Mouse (Mus musculus) MEL (cell line): ENCODE results near the gene Krtap26-1. TPM values are rescaled to one million over a fixed set of nuclear protein-coding genes. Genes with fewer than 3 reads are reported as not detected.

Experiments
- DNase-seq: peaks from one replicate; pipeline ENCODE4 v3.0.0; 2011; ENCODE audit warnings: low read depth, low spot score
- H3K27ac ChIP-seq: 2 replicates; pipeline ENCODE4 v1.5.1; 2012; ENCODE audit warnings: low read depth, mild to moderate bottlenecking, control low read depth, low read length, moderate library complexity; ENCODE audit not compliant: control insufficient read depth
- H3K27me3 ChIP-seq, 2 experiments: fragments of 150-350 bp in 1 of 2; sonication (generic) in 1 of 2; 2 replicates each; pipeline ENCODE4 v1.6.1; 2012; ENCODE audit warnings: low read length in 2 of 2, mild to moderate bottlenecking in 2 of 2, improper control_type of control experiment in 1 of 2, moderate library complexity in 1 of 2; ENCODE audit not compliant: insufficient read depth in 2 of 2, control insufficient read depth in 1 of 2
- H3K36me3 ChIP-seq, 2 experiments: 2 replicates each; pipeline ENCODE4 v1.6.1; 2012 to 2014; ENCODE audit warnings: low read length in 2 of 2, improper control_type of control experiment in 1 of 2, inconsistent platforms in 1 of 2, mild to moderate bottlenecking in 1 of 2; ENCODE audit not compliant: insufficient read depth in 2 of 2, control insufficient read depth in 1 of 2
- H3K4me1 ChIP-seq, 2 experiments: fragments of 150-350 bp in 1 of 2; sonication (generic) in 1 of 2; 2 replicates each; pipeline ENCODE4 v1.6.1; 2012; ENCODE audit warnings: low read length in 2 of 2, improper control_type of control experiment in 1 of 2, mild to moderate bottlenecking in 1 of 2; ENCODE audit not compliant: insufficient read depth in 2 of 2, control insufficient read depth in 1 of 2
- H3K4me3 ChIP-seq, 2 experiments: fragments of 150-350 bp in 1 of 2; sonication (generic) in 1 of 2; 2 replicates each; pipeline ENCODE4 v1.5.1; 2012; ENCODE audit warnings: low read depth in 2 of 2, low read length in 2 of 2, mild to moderate bottlenecking in 2 of 2, moderate library complexity in 2 of 2, control low read depth in 1 of 2, improper control_type of control experiment in 1 of 2; ENCODE audit not compliant: control insufficient read depth in 1 of 2, insufficient read depth in 1 of 2
- H3K79me2 ChIP-seq: 2 replicates; pipeline ENCODE4 v1.6.1; 2012; ENCODE audit warnings: mild to moderate bottlenecking, low read length, moderate library complexity; ENCODE audit not compliant: control insufficient read depth, poor library complexity, insufficient read depth
- H3K9ac ChIP-seq: 2 replicates; pipeline ENCODE4 v1.6.1; 2012; ENCODE audit warnings: low read depth, mild to moderate bottlenecking, control low read depth, low read length, moderate library complexity; ENCODE audit not compliant: control insufficient read depth, poor library complexity, severe bottlenecking
- H3K9me3 ChIP-seq: fragments of 150-350 bp; sonication (generic); replicated peaks from 2 replicates; pipeline ENCODE4 v1.6.1; 2012; ENCODE audit warnings: mild to moderate bottlenecking, low read length, improper control_type of control experiment, moderate library complexity; ENCODE audit not compliant: insufficient read depth
- BHLHE40 ChIP-seq: IDR thresholded peaks from 2 replicates; pipeline ENCODE4 v1.6.1; 2012; ENCODE audit warnings: low read depth, mild to moderate bottlenecking, inconsistent platforms, low read length, improper control_type of control experiment, borderline replicate concordance
- CHD2 ChIP-seq: IDR thresholded peaks from 2 replicates; pipeline ENCODE4 v1.6.1; 2011; ENCODE audit warnings: low read length, improper control_type of control experiment
- CTCF ChIP-seq, 3 experiments: IDR thresholded peaks in 2 of 3; conservative IDR thresholded peaks in 1 of 3; 2 replicates each; pipeline ENCODE4 v1.5.1; 2011 to 2012; ENCODE audit warnings: low read length in 3 of 3, low read depth in 2 of 3, mild to moderate bottlenecking in 2 of 3, improper control_type of control experiment in 1 of 3, inconsistent platforms in 1 of 3, mixed read lengths in 1 of 3, moderate library complexity in 1 of 3; ENCODE audit not compliant: control insufficient read depth in 1 of 3, insufficient read depth in 1 of 3, poor library complexity in 1 of 3, severe bottlenecking in 1 of 3
- EP300 ChIP-seq, 2 experiments: IDR thresholded peaks; 2 replicates each; pipeline ENCODE4 v1.6.1; 2011; ENCODE audit warnings: improper control_type of control experiment in 2 of 2, low read length in 2 of 2, low read depth in 1 of 2, mild to moderate bottlenecking in 1 of 2
- GATA1 ChIP-seq: IDR thresholded peaks from 2 replicates; pipeline ENCODE4 v1.6.1; 2011; ENCODE audit warnings: low read depth, low read length, improper control_type of control experiment
- HCFC1 ChIP-seq: IDR thresholded peaks from 2 replicates; pipeline ENCODE4 v1.6.1; 2012; ENCODE audit warnings: low read depth, mild to moderate bottlenecking, inconsistent platforms, low read length, improper control_type of control experiment, moderate library complexity
- KAT2A ChIP-seq: conservative IDR thresholded peaks from 2 replicates; pipeline ENCODE4 v1.6.1; 2012; ENCODE audit warnings: low read depth, low read length, improper control_type of control experiment, inconsistent platforms
- MAFK ChIP-seq: IDR thresholded peaks from 2 replicates; pipeline ENCODE4 v1.6.1; 2011; ENCODE audit warnings: low read depth, mild to moderate bottlenecking, low read length, improper control_type of control experiment, borderline replicate concordance
- MAX ChIP-seq: IDR thresholded peaks from 2 replicates; pipeline ENCODE4 v1.6.1; 2011; ENCODE audit warnings: low read length, improper control_type of control experiment
- MYB ChIP-seq: IDR thresholded peaks from 2 replicates; pipeline ENCODE4 v1.6.1; 2011; ENCODE audit warnings: mild to moderate bottlenecking, low read depth, low read length, improper control_type of control experiment
- POLR2A ChIP-seq, 2 experiments: IDR thresholded peaks; 2 replicates each; pipeline ENCODE4 v1.6.1; 2011 to 2012; ENCODE audit warnings: low read length in 2 of 2, mild to moderate bottlenecking in 2 of 2, control low read depth in 1 of 2, improper control_type of control experiment in 1 of 2, low read depth in 1 of 2, moderate library complexity in 1 of 2; ENCODE audit not compliant: control insufficient read depth in 1 of 2, insufficient read depth in 1 of 2, poor library complexity in 1 of 2
- POLR2AphosphoS2 ChIP-seq: IDR thresholded peaks from 2 replicates; pipeline ENCODE4 v1.6.1; 2011; ENCODE audit warnings: low read length, improper control_type of control experiment
- RAD21 ChIP-seq: IDR thresholded peaks from 2 replicates; pipeline ENCODE4 v1.6.1; 2011; ENCODE audit warnings: mild to moderate bottlenecking, low read depth, low read length, improper control_type of control experiment
- RCOR1 ChIP-seq: IDR thresholded peaks from 2 replicates; pipeline ENCODE4 v1.6.1; 2012; ENCODE audit warnings: low read depth, mild to moderate bottlenecking, inconsistent platforms, low read length, improper control_type of control experiment
- TAL1 ChIP-seq: IDR thresholded peaks from 2 replicates; pipeline ENCODE4 v1.6.1; 2012; ENCODE audit warnings: mild to moderate bottlenecking, inconsistent platforms, low read length, moderate library complexity, mixed read lengths
- ZC3H11A ChIP-seq: IDR thresholded peaks from 2 replicates; pipeline ENCODE4 v1.6.1; 2012; ENCODE audit warnings: low read depth, mild to moderate bottlenecking, inconsistent platforms, low read length, improper control_type of control experiment
- ZKSCAN1 ChIP-seq: IDR thresholded peaks from 2 replicates; pipeline ENCODE4 v1.6.1; 2012; ENCODE audit warnings: low read depth, mild to moderate bottlenecking, inconsistent platforms, low read length, improper control_type of control experiment, moderate library complexity
- ZMIZ1 ChIP-seq: IDR thresholded peaks from 2 replicates; pipeline ENCODE4 v1.6.1; 2012; ENCODE audit warnings: low read depth, mild to moderate bottlenecking, inconsistent platforms, low read length, improper control_type of control experiment, moderate library complexity
- polyA plus RNA-seq, 2 experiments: library from polyadenylated mRNA; stranded (reverse) in 1 of 2; unstranded in 1 of 2; fragments of >175 nt in 1 of 2; fragments of >200 nt in 1 of 2; gene quantifications; 2 replicates each; pipeline versions ENCODE4 v1.2.1 to v1.2.4; 2012; ENCODE audit warnings: low replicate concordance in 2 of 2, low read depth in 1 of 2; ENCODE audit not compliant: insufficient read length in 2 of 2, insufficient read depth in 1 of 2, missing spikeins in 1 of 2
- total RNA-seq: library from RNA; depleted of rRNA; stranded (reverse); fragments of 300-350 nt; gene quantifications from 2 replicates; pipeline ENCODE4 v1.2.3, GENCODE M21; 2012

The Krtap26-1 gene
- total and polyA plus RNA-seq, 3 experiments, result not detected

- no peak within 1 kb of the TSS for H3K4me3 ChIP-seq
- H3K27me3 ChIP-seq, result no peaks in the 10 kb centered on the region
- H3K9me3 ChIP-seq, result no peaks in the 10 kb centered on the region
- no peak for DNase-seq
- no peaks in the 10 kb centered on the region for H3K79me2 ChIP-seq
- no peaks in the 10 kb centered on the region for H3K4me1 ChIP-seq
- no peaks in the 10 kb centered on the region for H3K36me3 ChIP-seq
- H3K27ac ChIP-seq, result no peak within 1 kb of the TSS
- no peak for TF ChIP-seq MAX
- TF ChIP-seq RAD21, result no peak
- TF ChIP-seq RCOR1, result no peak
- no peak for TF ChIP-seq ZMIZ1
- H3K9ac ChIP-seq, result no peak within 1 kb of the TSS
Observed at GRCm38 (mm10) chr16:88671571-88671970, 24.0 kb upstream of the Krtap26-1 start, which contains the start of gene Krtap27-1. Gene Krtap27-1 (minus strand): TSS chr16:88671671.

GRCm38 (mm10) chr16:88657426-88657825, 9.8 kb upstream of the Krtap26-1 start:
- Histone ChIP-seq H3K79me2 (no peaks in the 10 kb centered on the region), H3K9me3 (no peaks in the 10 kb centered on the region), H3K36me3 (no peaks in the 10 kb centered on the region), H3K27ac (no peak overlapping the region), H3K9ac (no peak overlapping the region), H3K4me3 (no peak overlapping the region), H3K27me3 (no peaks in the 10 kb centered on the region), H3K4me1 (no peaks in the 10 kb centered on the region)
- TF ChIP-seq KAT2A (no peak), ZMIZ1 (no peak), MYB (no peak), MAFK (no peak), BHLHE40 (no peak), POLR2AphosphoS2 (no peak), CTCF (IDR thresholded peaks at IDR 0.05 in 2 of 3, conservative IDR thresholded peaks at IDR 0.05 in 1 of 3; ENCODE audit: control insufficient read depth in 1 of 3, insufficient read depth in 1 of 3, low read depth in 2 of 3, low read length in 3 of 3, poor library complexity in 1 of 3, severe bottlenecking in 1 of 3) (no peak), EP300 (IDR thresholded peaks at IDR 0.05; ENCODE audit: low read depth in 1 of 2, low read length in 2 of 2) (no peak), HCFC1 (no peak), ZC3H11A (no peak), TAL1 (no peak)
- DNase-seq, result no peak

- H3K27me3 ChIP-seq, result no peaks in the 10 kb centered on the region
- no peak overlapping the region for H3K9ac ChIP-seq
- H3K4me1 ChIP-seq, result no peaks in the 10 kb centered on the region
- H3K79me2 ChIP-seq, result no peaks in the 10 kb centered on the region
- H3K9me3 ChIP-seq, result no peaks in the 10 kb centered on the region
- H3K36me3 ChIP-seq, result no peaks in the 10 kb centered on the region
- DNase-seq, result no peak
- TF ChIP-seq EP300 (IDR thresholded peaks at IDR 0.05; ENCODE audit: low read depth in 1 of 2, low read length in 2 of 2) (no peak), GATA1 (no peak), RAD21 (no peak), CHD2 (no peak), ZC3H11A (no peak), POLR2A (IDR thresholded peaks at IDR 0.05; ENCODE audit: control insufficient read depth in 1 of 2, insufficient read depth in 1 of 2, low read depth in 1 of 2, low read length in 2 of 2, poor library complexity in 1 of 2) (no peak), ZKSCAN1 (no peak)
- TF ChIP-seq, all 39 proteins: peak for 0
- Histone ChIP-seq H3K4me3 (no peak overlapping the region), H3K27ac (no peak overlapping the region)
Observed at GRCm38 (mm10) chr16:88651952-88652351, 4.4 kb upstream of the Krtap26-1 start.
